Mouse (Mus musculus) gastrocnemius, postnatal 4 days (tissue): ENCODE measurements around the gene Mgp. TPM values are rescaled to one million over a fixed set of nuclear protein-coding genes. Genes with fewer than 3 reads are reported as not detected.

ENCODE experiments used
- DNase-seq, 2 experiments: peaks; one replicate each; pipeline ENCODE4 v3.0.0; 2021 to 2022; ENCODE audit warnings: low spot score in 2 of 2, mixed read lengths in 2 of 2
- total RNA-seq, 2 experiments: library from RNA; stranded (reverse); gene quantifications; 2 replicates each; pipeline ENCODE4 v1.2.3; 2021

The Mgp gene
- total RNA-seq, 2 experiments from 2014 or later, result 73.6 to 120 TPM

DNA sequence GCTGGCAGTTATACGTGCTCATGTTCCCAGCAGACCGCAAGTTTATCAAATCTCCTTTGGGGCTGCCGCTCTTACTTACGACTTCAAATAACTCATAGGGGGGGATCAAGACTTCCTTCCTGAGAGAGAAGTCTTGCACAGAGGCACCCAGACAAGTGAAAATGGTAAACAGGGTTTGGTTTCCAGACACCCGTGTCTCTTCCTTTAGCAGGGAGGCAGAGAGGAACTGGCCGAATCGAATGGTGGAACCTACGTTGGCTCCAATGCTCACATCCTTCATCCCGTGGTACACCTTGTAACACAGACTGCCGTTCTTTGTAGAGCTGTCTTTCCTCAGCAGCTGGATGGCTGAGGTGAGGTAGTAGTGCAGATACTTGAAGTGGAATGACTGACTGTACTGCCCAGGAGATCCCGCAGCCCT, 21.3 kb downstream of the Mgp start:
- DNase-seq, result no peak

DNA sequence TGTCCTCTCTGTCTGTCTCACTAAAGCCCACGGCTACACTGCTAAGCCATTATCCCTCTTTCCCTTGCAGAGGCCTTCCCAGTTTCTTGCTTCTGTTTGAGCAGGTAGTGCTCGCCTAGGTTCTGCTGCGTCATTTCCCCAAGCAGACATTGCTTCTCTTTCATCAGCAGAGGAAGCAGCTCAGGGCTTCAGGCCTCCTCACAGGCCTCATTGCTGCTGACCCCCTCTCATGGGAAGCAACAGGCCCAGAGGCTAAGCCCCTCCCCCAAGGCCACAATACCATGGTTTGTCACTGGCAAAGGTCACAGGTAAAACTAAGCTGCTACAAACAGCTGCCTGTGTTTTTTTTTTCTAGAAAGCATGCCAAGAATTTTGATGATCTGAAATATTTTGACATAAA, 22.9 kb downstream of the Mgp start:
- no peak for DNase-seq

DNA sequence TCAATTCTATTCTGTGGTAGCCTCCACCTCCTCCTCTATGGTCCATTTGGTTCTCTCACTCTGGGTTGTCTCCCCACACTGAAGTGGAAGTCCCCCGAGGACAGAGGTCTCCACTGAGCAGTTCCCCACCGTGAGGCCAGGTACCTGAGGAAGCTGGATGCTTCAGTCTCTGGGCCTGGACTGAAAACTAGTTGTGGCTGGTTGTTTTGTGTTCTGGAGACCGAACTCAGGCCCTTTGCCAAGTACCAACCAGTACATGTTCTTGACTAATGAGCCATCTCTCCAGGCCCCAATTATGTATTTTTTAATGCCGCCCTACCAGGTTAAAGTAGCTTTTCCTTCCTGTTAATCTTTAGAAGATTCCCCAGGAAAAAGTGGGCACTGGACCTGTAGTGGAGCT, 23.3 kb downstream of the Mgp start:
- DNase-seq, result no peak

DNA sequence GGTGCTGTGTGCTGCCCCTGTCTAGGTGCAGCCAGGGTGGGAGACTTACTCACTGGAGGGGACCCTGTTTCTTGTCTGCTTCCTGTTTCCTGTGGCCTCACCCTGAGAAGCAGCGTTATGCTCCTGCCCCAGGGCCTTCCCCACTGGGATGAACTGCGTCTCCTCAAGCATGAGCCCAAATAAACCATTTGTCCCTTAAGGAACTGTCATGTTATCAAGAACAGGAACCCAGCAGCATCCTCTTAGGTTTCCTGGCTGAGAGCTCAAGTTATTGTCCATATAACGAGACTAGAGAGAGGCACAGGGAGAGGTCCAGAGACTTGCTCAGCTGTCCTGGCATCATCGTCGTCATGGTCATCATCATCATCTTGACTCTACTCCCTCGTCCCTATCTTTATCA, 25.4 kb downstream of the Mgp start:
- DNase-seq, result no peak

DNA sequence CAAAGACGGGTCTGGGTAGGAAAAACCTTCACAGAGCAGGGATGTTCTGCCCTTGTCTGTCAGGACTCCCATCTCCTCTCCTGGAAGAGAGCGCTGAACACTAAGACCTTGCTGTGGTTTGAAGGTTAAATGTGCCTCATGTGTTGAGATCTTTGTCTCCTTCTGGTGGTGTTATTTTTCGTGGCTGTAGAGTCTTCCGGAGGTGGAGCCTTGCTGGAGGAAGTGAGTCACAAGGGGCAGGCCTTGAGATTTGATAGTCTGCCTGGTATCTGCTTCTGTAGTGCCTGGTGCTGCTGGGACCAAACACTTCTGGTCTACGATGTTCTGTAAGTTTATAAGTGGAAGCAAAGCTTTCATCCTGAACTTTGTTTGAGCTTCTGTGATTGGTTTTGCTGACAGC, 26.7 kb downstream of the Mgp start:
- DNase-seq, result no peak

DNA sequence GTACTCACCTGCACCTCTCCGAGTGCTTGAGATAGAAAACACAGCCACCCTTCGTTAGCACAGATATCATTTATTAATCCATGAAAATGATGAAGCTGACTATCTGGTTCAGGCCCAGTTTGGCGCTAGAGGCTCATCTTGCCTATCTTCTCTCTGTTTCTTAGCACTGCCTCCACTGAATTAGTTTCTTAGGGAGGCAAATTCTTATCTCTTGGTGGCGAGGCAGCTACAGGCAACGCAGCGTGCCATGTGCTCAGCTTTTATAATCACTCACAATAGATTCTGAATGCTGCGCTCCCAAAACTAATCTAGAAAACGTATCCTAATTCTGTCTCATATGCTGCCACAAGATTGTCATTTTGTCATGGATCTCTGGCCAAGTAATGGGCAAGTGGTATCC, 27.2 kb downstream of the Mgp start:
- DNase-seq, result no peak

DNA sequence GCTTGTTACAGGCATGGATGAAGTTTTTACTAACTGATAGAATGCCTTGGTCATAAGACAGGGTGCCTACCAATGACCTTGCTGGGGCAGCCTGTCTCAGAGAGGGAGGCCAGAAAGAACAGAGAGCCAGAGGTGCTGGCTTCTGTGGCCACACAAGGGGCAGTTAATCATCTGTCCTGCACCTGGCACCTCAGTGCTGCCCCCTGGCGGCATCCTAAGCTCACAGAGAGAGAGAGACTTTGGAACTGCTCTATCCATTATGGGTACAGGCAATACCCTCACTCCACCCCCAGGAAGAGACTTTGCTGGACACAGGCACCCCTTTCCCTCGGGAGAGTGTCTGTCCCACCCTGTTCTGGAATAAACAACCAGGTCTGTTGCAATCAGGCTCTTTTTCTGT, 27.8 kb downstream of the Mgp start:
- peak in 1 of 2 experiments; percentile 56 for DNase-seq

DNA sequence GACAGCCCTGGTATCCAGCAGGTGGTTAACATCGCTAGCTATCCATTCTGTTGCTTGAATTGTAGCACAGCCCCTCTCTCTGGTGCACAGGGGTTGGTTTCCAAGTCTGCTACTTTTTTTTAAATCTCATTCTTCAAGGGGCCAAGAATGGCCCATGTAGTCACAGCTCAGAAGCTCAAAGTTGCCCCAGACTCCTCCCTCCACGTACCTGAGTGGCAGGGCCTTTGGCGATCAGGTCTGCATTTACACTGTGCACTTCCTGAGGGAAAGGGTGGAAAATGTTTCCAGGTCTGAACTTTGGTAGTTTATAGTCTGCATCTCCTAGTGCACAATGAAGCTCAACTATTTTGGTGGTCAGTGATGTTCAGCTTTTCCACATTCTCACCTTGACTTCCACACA, 28.4 kb downstream of the Mgp start:
- DNase-seq, result no peak

DNA sequence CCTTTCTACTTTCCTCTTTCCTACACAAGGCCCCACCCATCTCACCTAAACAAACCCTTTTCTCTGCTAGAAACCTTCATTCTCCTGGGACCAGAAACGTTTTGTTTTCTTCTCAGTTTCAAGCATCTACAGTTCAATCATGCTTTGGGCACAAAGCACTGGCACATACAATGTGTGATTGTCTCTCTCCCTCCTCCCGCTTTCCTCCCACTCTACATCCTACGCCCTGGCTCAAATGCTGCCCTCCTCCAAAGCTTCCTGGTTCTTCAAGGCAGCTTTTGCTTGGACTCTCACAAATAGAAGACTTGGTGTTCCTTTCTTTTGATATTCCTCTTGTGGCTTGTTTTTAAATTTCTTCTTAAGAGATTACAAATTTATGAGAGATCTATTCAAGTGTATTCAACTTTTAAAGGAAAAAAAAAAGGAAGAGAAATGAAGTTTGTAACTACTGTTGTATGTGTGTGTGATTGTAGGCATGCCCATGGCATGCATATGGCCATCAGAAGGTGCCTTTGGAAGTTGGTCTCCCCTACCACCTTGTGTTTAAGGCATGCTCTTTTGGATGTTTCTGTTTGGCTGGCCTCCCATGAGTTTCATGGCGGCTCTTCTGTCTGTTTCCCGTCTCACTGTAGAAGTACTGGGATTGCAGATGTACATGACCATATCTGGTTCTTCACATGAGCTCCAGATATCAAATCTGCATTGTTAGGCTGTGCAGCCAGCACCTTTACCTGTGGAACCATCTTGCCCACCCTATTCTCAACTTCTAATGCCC, 29.7 kb downstream of the Mgp start:
- DNase-seq, result no peak

DNA sequence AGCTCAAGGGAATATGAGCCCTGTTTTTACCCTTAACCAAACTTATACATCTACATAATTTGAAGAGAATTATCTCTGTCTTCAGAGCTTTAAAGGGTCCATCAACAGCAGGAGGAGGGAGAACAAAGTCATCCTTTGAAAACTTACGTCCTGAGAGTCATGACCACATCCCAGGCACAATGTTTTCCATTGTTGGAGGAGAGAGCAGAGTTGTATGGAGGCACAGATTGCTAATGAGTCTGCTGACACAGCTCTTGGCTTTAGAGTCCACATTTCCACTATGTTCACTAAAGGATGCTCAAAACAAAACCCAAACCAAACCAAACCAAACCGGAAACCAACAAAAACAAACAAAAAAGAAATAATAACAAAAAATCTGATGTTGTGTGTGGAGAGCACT, 30.7 kb downstream of the Mgp start:
- DNase-seq, result no peak

DNA sequence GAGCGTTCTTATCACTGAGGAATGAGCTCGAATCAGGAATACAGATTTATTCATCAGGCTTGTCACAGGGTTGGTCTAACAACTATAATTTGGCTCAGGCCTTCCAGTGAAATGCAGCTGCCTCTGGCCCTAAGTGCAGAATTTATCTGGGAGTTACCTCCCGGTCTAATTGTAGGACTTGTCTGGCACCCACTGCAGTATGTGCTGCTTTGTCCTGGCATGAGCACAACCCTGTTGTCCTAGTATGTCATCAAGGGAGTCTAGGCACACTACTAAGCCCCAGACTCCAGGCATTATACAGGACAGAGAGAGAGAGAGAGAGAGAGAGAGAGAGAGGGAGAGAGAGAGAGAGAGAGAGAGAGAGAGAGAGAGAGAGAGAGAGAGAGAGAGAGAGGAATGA, 38.3 kb downstream of the Mgp start:
- DNase-seq, result no peak

DNA sequence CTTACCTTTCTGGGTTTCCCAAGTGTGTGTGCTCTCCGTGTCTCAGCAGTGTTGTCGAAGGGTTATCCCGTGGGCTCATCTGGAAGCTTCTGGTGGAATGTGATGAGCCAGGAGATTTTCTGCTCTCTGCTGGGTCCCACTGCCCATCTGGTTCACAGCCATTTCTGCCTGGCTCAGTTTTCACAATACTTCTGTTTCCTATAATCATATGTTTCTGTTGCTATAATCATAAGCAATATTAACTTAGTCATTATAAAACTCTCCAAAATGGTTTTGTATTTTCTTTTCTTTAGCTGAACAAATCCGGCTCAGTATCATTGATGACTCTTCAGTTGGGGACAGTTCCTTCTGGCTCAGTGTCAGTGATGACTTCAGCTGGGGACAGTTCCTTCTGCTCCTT, 40.3 kb downstream of the Mgp start, which contains the start of gene Smco3:
Gene Smco3, minus strand, starts transcription at position 101 of the 400 bp plus-strand sequence.
- no peak for DNase-seq

DNA sequence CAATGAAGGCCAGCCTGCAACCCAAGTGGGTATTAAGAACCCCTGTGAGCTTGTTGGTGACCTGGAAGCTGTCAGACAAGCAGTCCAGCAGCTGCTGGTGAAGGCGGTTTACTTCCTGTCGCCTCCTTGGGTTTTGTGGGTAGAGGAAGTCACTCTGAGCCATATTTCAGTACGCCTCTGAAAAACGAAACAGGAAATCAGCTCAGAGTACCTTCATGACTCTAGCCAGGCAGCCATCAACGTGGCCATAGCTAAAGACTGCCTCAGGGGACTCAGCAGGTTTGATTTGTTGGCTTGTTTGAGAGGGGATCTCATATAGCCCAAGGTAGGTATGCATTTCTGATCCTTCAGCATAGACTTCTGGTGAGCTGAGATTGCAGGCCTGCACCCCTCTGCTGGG, 43.9 kb downstream of the Mgp start:
- no peak for DNase-seq

DNA sequence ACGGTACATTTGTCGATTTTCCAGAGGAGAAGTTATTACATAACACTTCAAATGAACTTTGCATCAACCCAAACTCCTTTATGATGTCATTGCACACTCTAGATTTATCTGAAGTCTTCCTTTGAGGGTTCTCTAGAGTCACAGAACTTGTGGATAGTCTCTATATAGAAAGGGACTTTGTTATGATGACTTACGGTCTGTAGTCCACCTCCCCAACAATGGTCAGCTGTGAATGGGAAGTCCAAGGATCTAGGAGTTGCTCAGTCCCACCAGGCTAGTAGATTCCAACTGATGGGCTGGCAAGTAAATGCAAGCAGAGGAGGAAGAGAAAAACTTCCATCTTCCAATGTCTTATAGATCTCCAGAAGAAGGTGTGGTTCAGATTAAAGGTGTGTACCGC, 46.9 kb downstream of the Mgp start:
- no peak for DNase-seq

DNA sequence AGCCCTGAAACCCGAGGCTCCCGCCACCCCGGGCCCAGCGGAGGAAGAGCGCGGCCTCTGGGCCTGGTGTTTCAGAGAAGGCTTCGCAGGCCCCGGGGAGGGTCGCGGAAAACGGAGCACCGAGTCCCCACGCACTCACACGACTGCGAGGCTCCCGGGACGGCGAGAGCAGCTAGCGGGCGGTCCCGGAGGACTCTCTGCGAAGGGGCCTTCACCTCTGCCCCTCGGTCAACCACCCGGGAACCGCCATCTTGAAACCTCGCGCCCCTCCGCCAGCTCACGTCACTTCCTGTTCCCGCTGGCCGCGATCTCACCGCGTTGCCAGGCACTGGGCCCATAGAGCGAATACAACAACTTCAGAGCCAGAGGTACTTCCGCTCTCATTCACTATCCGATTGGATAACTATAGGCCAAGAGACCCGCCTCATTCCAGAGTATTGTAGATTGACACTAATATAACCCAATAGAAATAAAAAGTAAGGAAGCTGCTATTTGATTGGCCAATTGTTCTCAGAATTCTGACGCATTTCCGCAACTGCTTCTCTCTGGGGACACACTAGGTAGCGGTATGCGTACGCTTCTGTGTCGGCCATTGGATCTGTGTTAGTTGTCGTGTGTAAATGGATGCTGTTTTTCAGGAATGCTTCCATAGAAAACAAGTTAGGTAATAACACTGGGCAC, 47.6 kb downstream of the Mgp start, which contains the start of gene Wbp11:
Gene Wbp11, minus strand, starts transcription at position 353 of the 681 bp plus-strand sequence.
- DNase-seq, result peak; percentile 84 to 95

DNA sequence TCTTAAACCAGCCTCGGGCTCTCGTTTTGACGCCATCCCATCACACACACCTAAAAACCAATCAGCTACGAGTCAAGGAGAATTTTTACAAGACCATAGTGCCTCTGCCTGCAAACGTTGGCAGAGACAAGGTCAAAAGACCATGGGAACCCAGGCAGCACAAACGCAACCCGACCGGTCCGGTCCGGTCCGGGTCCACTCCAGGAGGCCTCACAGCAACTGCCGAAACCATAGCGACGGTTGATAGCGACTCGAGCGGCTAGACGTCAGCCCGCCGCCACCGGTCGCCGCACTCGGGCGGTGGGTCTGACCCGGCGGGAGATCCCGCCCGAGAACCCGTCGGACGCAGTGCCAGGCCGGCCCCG, 48.1 kb downstream of the Mgp start, which contains the start of gene BC049715:
Gene BC049715, plus strand, starts transcription at position 111 of the 365 bp plus-strand sequence.
- no peak for DNase-seq

DNA sequence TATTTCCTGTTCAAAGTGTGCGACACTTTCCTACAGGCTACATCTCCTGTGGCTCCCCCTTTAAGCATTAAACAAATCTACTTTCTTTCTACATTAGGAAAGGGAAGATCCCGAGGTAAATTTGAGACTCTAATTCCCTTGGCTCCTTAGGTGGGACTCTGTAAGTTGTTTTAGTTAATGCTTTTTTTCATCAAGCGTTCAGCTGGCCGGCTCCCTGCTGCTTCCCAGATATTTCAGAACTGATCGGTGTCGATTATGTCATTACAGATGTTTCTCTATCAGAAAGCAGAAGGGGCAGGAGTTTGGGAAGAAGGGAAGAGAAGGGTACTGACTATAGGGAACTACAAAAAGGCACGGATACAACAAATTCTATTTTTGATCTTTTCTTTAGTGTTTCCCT, 48.5 kb downstream of the Mgp start:
- no peak for DNase-seq

DNA sequence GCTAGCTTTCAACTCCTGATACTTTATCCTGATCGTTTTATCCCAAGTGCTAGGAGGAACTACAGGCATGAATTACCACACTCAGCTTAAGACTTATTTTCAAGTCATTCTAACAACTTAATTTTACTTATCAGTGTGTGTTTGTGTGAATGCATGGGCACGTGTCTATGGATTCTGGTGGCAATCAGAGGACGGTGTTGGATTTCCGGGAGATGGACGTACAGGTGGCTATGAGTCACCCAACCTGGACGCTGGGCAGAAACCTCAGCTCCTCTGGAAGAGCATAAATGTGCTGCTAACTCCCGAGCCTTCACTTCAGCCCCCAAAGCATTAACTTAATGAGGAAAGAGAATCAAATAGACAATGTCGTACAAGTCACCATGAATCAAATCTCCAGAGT, 50.6 kb downstream of the Mgp start:
- DNase-seq, result no peak
